Mouse (Mus musculus): ENCODE data around the gene 2310003L06Rik.

The 2310003L06Rik gene

GRCm38 (mm10) chr5:87969201-87969600, at the start of gene 2310003L06Rik, which contains the start of gene Gm28434:
Gene 2310003L06Rik (plus strand): TSS chr5:87969459.
Gene Gm28434 (plus strand): TSS chr5:87969517.
- DNase-seq (ENCODE audit: low spot score in 2 of 2), result no peak

- DNase-seq (ENCODE audit: low spot score in 2 of 2), result no peak
These were observed 43.9 kb upstream of the 2310003L06Rik start, which contains the start of gene Csn3 for GRCm38 (mm10) chr5:87925372-87925771. Gene Csn3 (plus strand): TSS chr5:87925579.

GRCm38 (mm10) chr5:87931603-87932002, 37.7 kb upstream of the 2310003L06Rik start:
- no peak for DNase-seq (ENCODE audit: low spot score in 2 of 2)

- no peak for DNase-seq (ENCODE audit: low spot score in 2 of 2)
These were observed 28.5 kb upstream of the 2310003L06Rik start for GRCm38 (mm10) chr5:87940752-87941151.

GRCm38 (mm10) chr5:87942515-87942914, 26.7 kb upstream of the 2310003L06Rik start:
- no peak for DNase-seq (ENCODE audit: low spot score in 2 of 2)

GRCm38 (mm10) chr5:87951836-87952235, 17.4 kb upstream of the 2310003L06Rik start:
- no peak for DNase-seq (ENCODE audit: low spot score in 2 of 2)

GRCm38 (mm10) chr5:87979139-87979538, 9.9 kb downstream of the 2310003L06Rik start, which contains the start of gene Cabs1:
Gene Cabs1 (plus strand): TSS chr5:87979439.
- DNase-seq (ENCODE audit: low spot score in 2 of 2), result no peak

- no peak for DNase-seq (ENCODE audit: low spot score in 2 of 2)
These were observed 13.4 kb downstream of the 2310003L06Rik start for GRCm38 (mm10) chr5:87982468-87983214.

- DNase-seq (ENCODE audit: low spot score in 2 of 2), result no peak
These were observed 33.0 kb downstream of the 2310003L06Rik start, which contains the start of gene Smr3a for GRCm38 (mm10) chr5:88002249-88002648. Gene Smr3a (plus strand): TSS chr5:88002549.

GRCm38 (mm10) chr5:88005241-88005640, 36.0 kb downstream of the 2310003L06Rik start:
- DNase-seq (ENCODE audit: low spot score in 2 of 2), result no peak
